Mouse (Mus musculus): ENCODE data around the gene Peg3. TPM values are rescaled to one million over a fixed set of nuclear protein-coding genes. Genes with fewer than 3 reads are reported as not detected.
A peak's percentile ranks its signal among the peaks of the same experiment; 100 is the strongest.

The Peg3 gene
- polyA plus RNA-seq, 1 experiment, result 53.8 TPM

DNA sequence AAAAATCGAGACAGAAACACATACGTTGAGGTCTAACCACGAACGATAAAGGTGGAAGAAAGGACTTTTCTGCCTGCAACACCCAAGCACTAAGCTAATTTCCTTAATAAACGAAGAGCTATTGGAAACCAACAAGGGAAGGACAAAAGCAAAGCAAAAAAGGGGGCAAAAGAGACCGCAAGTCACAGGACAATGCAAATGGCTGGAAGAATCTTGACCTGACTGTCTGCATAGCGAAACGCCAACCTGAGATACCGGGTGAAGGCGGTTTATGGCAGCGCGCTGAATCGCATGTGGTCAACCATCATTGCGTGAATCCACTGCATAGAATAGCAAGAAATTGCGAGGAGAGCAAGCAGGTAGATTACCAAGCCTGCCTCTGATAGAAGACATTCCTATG, 570 bp upstream of the Peg3 start:
- peak overlapping the region; percentile 55 for H3K4me3 ChIP-seq (ENCODE audit: insufficient read depth, poor library complexity, severe bottlenecking)
- H3K36me3 ChIP-seq (ENCODE audit: control insufficient read depth, insufficient read depth), result no peaks in the 10 kb centered on the region
- H3ac ChIP-seq (ENCODE audit: control insufficient read depth, insufficient read length, low read depth), result peak overlapping the region; percentile 46
- peaks cover 30% of the 10 kb centered on the region for H3K79me2 ChIP-seq (ENCODE audit: control insufficient read depth, insufficient read depth)
- TF ChIP-seq MYOD1 (IDR thresholded peaks at IDR 0.05; ENCODE audit: control insufficient read depth, insufficient read length, low read depth) (no peak), USF1 (IDR thresholded peaks at IDR 0.05; ENCODE audit: low read depth) (no peak), CTCF (IDR thresholded peaks at IDR 0.05; ENCODE audit: control insufficient read depth, insufficient read depth, insufficient read length) (no peak), MYOG (IDR thresholded peaks at IDR 0.05; ENCODE audit: control insufficient read depth, extremely low read depth, insufficient read length) (no peak), FOSL1 (IDR thresholded peaks at IDR 0.05; ENCODE audit: insufficient read depth, low read length, poor library complexity, severe bottlenecking) (no peak), CEBPB (IDR thresholded peaks at IDR 0.05; ENCODE audit: low read depth) (no peak), MAX (IDR thresholded peaks at IDR 0.05) (no peak)
- H3K79me3 ChIP-seq (ENCODE audit: low read depth), result peaks cover 9% of the 10 kb centered on the region
- H3K27me3 ChIP-seq (ENCODE audit: control insufficient read depth, insufficient read depth, insufficient read length), result no peaks in the 10 kb centered on the region

DNA sequence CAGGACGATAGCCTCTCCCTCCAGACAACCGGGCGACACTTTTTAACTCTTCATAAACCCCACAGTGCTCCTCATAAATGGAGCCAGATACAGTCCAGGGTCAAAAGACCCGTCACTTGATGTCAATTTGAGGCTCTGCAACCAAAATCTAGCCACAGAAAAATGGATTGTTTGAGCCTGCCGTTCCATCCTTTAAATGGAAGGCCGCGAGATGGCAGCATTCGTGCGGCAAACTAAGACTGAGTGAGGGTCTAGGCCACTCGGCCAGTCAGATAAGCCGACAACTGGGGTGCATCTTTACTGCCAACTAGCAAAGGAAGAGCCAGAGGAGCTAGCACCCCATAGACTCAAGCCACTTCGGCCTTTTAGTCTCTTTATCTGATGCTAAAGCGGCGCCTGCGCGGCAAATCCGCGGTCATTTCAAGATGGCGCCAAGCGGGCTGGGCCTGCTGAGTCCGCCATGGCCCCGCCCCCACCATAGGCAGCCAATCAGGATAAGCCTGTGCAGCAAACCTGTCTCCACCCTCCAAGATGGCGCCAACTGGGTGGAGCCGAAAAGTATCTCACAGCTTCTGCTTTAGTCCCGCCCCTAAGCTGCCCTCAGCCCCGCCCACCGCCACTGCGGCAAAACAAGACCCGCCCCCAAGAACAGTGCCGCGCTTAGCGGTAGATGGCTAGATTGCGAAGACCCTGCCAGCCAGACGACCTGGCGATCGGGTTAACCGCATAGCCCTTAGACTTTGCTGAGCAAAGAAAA, 992 bp downstream of the Peg3 start:
- peak overlapping the region; percentile 70 for H3ac ChIP-seq (ENCODE audit: control insufficient read depth, insufficient read length, low read depth)
- peak overlapping the region; percentile 55 for H3K4me3 ChIP-seq (ENCODE audit: insufficient read depth, poor library complexity, severe bottlenecking)
- peaks cover 30% of the 10 kb centered on the region for H3K79me2 ChIP-seq (ENCODE audit: control insufficient read depth, insufficient read depth)
- no peak for TF ChIP-seq CEBPB (IDR thresholded peaks at IDR 0.05; ENCODE audit: low read depth)
- TF ChIP-seq CTCF (IDR thresholded peaks at IDR 0.05; ENCODE audit: control insufficient read depth, insufficient read depth, insufficient read length), result no peak
- H3K79me3 ChIP-seq (ENCODE audit: low read depth), result peaks cover 9% of the 10 kb centered on the region
- H3K27me3 ChIP-seq (ENCODE audit: control insufficient read depth, insufficient read depth, insufficient read length), result no peaks in the 10 kb centered on the region
- H3K36me3 ChIP-seq (ENCODE audit: control insufficient read depth, insufficient read depth), result no peaks in the 10 kb centered on the region

GRCm38 (mm10) chr7:6728263-6728931, 1.8 kb downstream of the Peg3 start:
- H3K4me3 ChIP-seq (ENCODE audit: insufficient read depth, poor library complexity, severe bottlenecking), result peak overlapping the region; percentile 46
- TF ChIP-seq MAX (IDR thresholded peaks at IDR 0.05) (no peak), USF1 (IDR thresholded peaks at IDR 0.05; ENCODE audit: low read depth) (no peak), FOSL1 (IDR thresholded peaks at IDR 0.05; ENCODE audit: insufficient read depth, low read length, poor library complexity, severe bottlenecking) (no peak), MYOG (IDR thresholded peaks at IDR 0.05; ENCODE audit: control insufficient read depth, extremely low read depth, insufficient read length) (no peak), CEBPB (IDR thresholded peaks at IDR 0.05; ENCODE audit: low read depth) (no peak), MYOD1 (IDR thresholded peaks at IDR 0.05; ENCODE audit: control insufficient read depth, insufficient read length, low read depth) (no peak), CTCF (IDR thresholded peaks at IDR 0.05; ENCODE audit: control insufficient read depth, insufficient read depth, insufficient read length) (no peak)
- no peak overlapping the region for H3ac ChIP-seq (ENCODE audit: control insufficient read depth, insufficient read length, low read depth)
- peaks cover 30% of the 10 kb centered on the region for H3K79me2 ChIP-seq (ENCODE audit: control insufficient read depth, insufficient read depth)
- peaks cover 6% of the 10 kb centered on the region for H3K79me3 ChIP-seq (ENCODE audit: low read depth)
- H3K27me3 ChIP-seq (ENCODE audit: control insufficient read depth, insufficient read depth, insufficient read length), result no peaks in the 10 kb centered on the region
- H3K36me3 ChIP-seq (ENCODE audit: control insufficient read depth, insufficient read depth), result no peaks in the 10 kb centered on the region

GRCm38 (mm10) chr7:6727351-6728121, 2.7 kb downstream of the Peg3 start:
- Histone ChIP-seq H3K4me3 (ENCODE audit: insufficient read depth, poor library complexity, severe bottlenecking) (no peak overlapping the region), H3ac (ENCODE audit: control insufficient read depth, insufficient read length, low read depth) (no peak overlapping the region), H3K36me3 (ENCODE audit: control insufficient read depth, insufficient read depth) (no peaks in the 10 kb centered on the region), H3K79me2 (ENCODE audit: control insufficient read depth, insufficient read depth) (peaks cover 30% of the 10 kb centered on the region), H3K27me3 (ENCODE audit: control insufficient read depth, insufficient read depth, insufficient read length) (no peaks in the 10 kb centered on the region), H3K79me3 (ENCODE audit: low read depth) (peaks cover 6% of the 10 kb centered on the region)
- peak; percentile 4 for TF ChIP-seq CTCF (IDR thresholded peaks at IDR 0.05; ENCODE audit: control insufficient read depth, insufficient read depth, insufficient read length)
- no peak for TF ChIP-seq FOSL1 (IDR thresholded peaks at IDR 0.05; ENCODE audit: insufficient read depth, low read length, poor library complexity, severe bottlenecking)
- TF ChIP-seq MYOD1 (IDR thresholded peaks at IDR 0.05; ENCODE audit: control insufficient read depth, insufficient read length, low read depth), result no peak
- no peak for TF ChIP-seq MAX (IDR thresholded peaks at IDR 0.05)
- no peak for TF ChIP-seq USF1 (IDR thresholded peaks at IDR 0.05; ENCODE audit: low read depth)

DNA sequence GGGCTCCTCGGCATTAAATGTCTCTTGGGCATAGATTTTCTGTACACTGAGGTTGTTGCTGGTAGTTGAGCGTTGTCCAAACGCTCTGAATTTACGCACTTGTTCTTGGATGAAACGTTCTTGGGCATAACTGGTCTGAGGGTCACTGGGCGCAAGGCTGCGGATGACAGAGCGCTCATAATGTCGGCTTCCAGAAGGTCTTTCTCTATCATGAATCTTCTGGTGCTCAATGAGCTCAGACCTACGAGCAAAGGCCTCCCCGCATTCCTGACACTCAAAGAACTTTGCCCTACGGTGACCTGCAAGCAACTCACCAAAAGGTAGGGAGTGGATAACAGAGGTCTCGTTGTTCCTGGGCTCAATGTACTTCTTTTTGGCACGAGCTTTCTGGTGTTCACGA, 20.8 kb downstream of the Peg3 start:
- TF ChIP-seq FOSL1 (IDR thresholded peaks at IDR 0.05; ENCODE audit: insufficient read depth, low read length, poor library complexity, severe bottlenecking) (no peak), MYOD1 (IDR thresholded peaks at IDR 0.05; ENCODE audit: control insufficient read depth, insufficient read length, low read depth) (no peak), CTCF (IDR thresholded peaks at IDR 0.05; ENCODE audit: control insufficient read depth, insufficient read depth, insufficient read length) (no peak), USF1 (IDR thresholded peaks at IDR 0.05; ENCODE audit: low read depth) (no peak), MAX (IDR thresholded peaks at IDR 0.05) (no peak), CEBPB (IDR thresholded peaks at IDR 0.05; ENCODE audit: low read depth) (no peak), MYOG (IDR thresholded peaks at IDR 0.05; ENCODE audit: control insufficient read depth, extremely low read depth, insufficient read length) (no peak)
- H3K79me3 ChIP-seq (ENCODE audit: low read depth), result no peaks in the 10 kb centered on the region
- H3K36me3 ChIP-seq (ENCODE audit: control insufficient read depth, insufficient read depth), result peaks cover 19% of the 10 kb centered on the region
- no peaks in the 10 kb centered on the region for H3K79me2 ChIP-seq (ENCODE audit: control insufficient read depth, insufficient read depth)
- H3K27me3 ChIP-seq (ENCODE audit: control insufficient read depth, insufficient read depth, insufficient read length), result no peaks in the 10 kb centered on the region
- H3ac ChIP-seq (ENCODE audit: control insufficient read depth, insufficient read length, low read depth), result no peak overlapping the region
- no peak overlapping the region for H3K4me3 ChIP-seq (ENCODE audit: insufficient read depth, poor library complexity, severe bottlenecking)

All from C2C12 (cell line).